Mouse (Mus musculus) urinary bladder, adult 2 months (tissue): ENCODE data around the gene Mrm3. TPM values are rescaled to one million over a fixed set of nuclear protein-coding genes. Genes with fewer than 3 reads are reported as not detected.

Source experiments
- DNase-seq: peaks from one replicate; pipeline ENCODE4 v3.0.0; 2022; ENCODE audit warnings: low spot score
- polyA plus RNA-seq: library from polyadenylated mRNA; depleted of rRNA; stranded (reverse); fragments of >200 nt; gene quantifications from 2 replicates; pipeline ENCODE4 v1.2.3, GENCODE M21; 2012

Gene Mrm3
- polyA plus RNA-seq, 1 experiment: 10.5 TPM

DNA sequence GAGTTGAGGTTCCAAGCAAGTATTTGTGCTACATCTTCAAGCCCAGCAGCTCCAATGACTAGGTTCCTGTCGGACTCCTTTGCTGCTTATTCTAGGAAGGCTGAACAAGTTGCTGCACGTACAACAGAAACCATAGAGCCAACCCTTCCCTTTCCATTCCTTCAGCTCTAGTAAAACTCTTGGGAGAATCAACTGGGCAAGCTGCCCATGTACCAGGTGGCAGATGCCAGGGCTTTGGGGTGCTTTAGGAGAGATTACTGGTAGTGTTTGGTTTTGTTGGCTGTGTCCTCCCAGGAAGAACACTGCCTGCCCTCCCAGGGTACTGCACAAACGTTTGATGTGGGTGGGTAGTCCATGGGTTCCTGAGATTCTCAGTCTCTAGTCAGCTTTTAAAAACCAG is 8.5 kb downstream of the Mrm3 start:
- no peak for DNase-seq

DNA sequence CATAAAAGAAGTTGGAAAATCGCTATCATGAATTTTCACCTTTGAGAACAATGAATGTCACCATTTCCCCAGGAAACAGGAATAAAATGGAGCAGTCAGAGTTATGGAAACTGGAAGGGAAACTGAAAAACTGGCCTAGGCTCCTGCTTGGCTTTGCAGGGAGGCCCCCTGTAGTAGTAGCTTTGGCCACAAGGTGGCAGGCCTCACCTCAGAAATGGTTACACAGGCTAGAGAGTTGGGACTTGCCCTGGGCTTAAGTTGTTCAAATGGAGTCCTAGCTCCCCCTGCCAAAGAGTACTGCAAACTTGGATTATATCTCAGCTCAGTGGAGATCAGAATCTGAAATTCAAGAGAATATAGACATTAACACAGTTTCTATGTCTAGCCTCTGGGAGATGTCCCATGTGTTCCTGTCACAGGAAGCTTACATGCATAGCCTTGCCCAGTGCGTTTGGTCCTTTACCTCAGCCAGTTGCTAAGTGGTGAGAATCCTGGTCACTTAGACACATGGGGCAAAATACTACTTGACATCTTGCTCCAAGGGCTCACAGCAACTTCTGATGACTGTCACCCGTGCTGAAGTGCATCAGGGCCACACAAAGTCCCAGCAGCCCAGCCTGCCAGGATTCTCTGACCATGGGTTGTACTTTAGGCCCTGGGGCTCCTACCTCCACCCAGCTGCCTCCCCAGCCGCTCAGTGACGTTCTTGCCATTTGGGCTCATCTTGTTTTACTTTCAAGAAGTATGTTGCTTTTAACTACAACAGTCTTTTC is 9.8 kb downstream of the Mrm3 start:
- DNase-seq: peak; percentile 63

DNA sequence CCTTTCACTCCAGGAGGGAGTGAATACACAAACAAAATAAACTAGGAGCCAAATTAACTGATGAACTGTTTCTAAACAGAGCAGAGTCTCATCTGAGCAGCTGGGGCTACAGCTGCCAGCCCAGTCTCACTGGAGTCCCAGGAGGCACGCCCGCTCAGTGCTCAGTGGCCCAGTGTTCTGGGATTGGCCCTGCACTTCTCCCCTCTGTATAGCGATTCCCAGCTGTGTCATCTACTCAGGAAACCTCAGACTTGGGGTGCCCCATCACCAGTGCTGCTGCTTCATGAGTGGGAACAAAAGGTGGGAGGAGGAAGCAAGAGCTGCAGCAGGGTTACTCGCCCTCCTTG is 10.4 kb downstream of the Mrm3 start:
- no peak for DNase-seq

DNA sequence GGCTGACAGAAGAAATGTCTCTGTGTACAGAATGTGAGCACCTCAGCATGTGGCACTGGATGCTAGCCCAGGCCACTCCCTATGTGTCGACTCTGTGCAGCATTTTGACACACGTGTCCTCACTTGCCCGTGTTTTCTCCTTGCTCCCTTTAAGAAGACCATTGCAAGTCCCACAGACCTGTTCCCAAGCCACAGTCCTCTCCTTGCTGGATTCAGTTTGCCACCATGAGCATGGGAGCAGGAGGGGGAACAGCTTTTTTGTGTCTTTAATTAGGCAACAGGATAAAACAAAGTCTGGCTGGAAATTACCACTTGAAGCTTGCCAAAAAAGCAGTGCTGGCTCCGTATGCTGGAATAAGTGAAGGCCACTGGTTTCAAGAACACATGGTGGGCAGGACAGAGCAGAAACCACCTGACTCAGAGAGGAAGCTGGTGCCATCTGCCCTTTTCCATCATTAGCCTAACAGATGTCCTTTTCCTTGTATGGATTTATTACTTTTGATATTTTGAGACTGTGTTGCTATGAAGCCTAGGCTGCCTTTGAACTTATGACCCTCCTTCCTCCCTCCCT is 12.0 kb downstream of the Mrm3 start:
- no peak for DNase-seq

DNA sequence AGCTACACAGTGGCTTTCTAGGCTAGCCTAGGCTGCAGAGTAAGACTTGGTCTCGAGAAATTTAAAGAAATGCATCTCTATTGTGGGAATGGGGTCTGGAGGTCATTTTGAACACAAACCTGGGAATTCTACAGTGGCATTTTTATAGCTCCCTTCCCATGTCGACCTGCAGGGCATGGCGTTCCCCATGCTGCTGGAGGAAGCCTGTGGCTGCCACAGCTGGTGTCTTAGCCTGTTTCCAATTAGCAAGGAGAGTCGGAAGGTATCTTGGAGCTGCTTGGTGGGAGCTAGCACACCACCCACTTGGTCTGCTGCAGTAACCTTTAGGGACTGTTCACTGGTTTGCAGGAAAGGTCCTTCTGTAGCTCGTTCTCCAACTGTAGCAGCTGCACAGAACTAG is 12.6 kb downstream of the Mrm3 start:
- DNase-seq: no peak

DNA sequence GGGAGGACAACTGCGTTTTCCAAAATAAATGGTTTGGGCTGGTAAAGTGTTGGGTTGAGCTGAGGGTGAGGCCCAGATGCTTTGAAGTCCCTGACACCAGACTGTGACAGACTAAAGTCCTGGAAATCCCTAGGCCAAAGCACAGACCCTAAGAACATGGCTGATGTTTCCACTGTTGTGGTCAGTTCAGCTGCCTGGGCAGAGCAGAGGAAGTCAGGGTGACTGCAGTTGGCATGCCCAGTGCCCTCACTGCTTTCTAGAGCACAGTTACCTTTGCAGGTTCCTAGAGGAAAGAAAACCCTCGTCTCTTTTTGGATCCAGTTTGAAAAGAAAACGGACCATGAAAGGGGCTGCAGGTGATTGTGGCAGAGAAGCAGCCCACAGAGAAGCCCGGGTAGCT is 13.9 kb downstream of the Mrm3 start:
- no peak for DNase-seq

DNA sequence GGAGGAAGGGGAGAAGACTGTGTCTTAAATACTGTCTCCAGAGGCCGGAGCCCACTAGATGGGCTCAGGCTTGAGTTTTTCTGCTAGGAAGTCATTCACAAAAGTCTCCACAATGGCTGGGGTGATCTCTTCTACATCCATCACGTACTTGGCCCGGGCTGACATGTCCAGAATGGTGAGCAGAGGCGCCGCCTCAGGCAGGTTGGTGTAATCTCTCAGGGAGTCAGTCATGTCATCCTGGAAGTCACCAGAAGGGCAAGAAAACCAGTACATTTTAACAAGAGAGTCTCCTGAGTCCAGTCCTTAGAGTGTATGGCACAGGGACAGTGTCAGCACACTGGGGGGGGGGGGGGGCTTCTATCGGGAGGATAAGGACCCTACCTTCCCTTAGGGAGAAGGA is 15.0 kb downstream of the Mrm3 start:
- DNase-seq: no peak

DNA sequence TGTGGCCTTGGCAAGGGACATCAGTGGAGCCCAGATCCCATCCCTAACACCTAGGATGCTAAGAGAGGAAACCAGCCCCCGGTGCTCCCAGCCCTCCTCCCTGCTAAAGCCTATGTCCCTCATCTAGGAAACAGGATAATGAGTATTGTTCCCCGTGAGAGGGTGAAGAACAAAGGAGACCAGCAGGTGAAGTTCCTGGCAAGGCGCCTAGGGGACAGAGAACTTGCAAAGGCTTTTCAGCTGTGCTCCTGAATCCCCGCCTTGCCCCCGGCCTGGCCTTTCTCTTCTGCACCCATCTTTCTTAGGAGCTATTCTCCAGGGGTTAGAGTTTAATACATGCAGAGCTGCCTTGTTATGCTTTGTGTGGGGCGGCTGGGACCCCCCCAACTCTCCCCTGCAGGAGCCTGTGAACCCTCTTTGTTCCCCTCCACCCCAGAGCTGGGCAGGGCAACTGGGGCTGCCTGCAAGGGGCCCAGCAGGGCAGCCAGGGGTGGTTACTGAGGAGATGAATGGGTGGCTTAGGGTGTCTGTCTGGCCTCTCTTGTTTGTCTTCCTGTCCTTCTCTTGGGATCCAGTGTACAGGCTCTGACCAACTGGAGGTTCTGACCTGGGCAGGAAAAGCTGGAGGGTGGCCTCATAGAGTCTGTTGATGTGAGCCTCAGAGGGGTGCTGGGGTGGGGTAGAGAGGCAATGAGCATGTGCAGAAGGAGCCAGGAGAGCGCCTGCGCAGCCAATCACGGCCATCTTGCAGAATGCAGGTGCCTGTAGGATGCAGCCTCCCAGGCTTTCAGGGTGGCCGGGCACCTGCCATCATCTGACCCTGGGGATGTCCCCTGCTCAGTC is 16.9 kb downstream of the Mrm3 start:
- no peak for DNase-seq

DNA sequence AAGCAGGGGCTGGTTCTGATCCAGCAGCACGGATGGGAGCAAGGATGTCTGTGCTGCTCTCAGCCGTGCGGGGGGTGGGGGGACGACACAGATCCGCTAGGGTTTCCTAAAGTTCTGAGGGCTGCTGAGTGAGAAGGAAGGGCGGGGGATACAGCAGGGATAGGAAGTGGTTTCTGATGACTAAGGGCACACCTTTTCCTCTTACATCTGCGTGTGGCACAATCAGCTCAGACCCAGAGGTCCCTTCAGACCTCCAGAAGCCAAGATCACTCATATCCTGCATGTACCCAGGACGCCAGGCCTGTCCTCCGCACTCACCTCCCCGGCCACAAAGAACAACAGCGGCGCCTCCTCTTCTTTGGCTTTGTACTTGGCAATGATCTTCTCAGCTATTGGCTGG is 17.7 kb downstream of the Mrm3 start:
- DNase-seq: no peak

DNA sequence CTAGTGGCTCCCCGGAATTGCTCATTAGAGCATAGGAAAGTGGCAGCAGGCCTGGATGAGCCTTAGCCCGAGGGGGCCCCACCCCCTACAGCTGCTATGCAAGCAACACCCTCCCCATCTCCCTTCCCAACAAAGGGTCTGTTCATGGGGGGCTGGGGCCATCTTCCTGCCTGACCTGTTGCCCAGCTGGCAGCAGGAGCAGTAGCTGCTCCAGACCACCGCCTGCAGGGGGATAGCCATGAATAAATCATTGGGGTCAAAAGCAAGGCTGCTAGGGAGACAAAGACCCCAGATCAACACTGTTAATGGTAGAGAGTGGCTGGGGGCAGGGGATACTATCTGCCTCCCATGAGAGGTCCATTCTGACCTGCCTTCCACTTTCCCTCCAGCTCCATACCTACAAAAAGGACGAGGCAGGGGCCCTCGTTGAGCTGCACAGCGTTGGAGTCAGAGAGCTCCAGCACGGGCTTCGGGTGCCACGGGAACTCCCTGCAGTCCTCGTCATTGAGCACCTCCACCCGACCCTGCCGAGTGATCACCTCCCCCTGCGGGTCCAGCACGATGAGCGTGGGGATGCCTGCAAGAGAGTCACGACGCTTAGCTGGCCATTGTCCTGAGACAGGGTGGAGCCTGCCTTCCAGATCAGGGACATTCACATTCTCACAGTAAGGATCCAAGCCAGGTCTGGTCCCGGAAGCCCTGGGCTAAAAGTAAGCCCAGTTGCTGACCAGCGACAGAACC is 19.3 kb downstream of the Mrm3 start:
- DNase-seq: no peak

DNA sequence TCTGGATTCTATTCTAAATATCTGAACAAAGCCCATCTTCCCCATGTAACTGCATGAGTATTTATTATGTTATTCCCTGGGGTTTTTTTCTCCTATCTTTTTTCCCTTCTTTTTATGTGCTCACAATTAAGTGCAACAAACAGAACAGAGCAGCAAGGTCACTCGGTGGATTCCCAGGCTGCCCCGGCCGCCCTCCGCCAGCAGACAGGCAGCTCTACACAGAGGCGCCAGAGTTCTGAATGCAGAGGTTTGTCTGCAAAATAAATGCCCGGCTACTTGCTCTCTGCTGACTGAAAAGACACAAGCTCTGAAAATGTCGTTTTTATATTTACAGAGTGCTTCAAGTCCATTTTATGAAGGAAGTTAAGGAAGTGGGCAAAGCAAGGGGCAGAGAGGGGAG is 24.0 kb downstream of the Mrm3 start:
- no peak for DNase-seq

DNA sequence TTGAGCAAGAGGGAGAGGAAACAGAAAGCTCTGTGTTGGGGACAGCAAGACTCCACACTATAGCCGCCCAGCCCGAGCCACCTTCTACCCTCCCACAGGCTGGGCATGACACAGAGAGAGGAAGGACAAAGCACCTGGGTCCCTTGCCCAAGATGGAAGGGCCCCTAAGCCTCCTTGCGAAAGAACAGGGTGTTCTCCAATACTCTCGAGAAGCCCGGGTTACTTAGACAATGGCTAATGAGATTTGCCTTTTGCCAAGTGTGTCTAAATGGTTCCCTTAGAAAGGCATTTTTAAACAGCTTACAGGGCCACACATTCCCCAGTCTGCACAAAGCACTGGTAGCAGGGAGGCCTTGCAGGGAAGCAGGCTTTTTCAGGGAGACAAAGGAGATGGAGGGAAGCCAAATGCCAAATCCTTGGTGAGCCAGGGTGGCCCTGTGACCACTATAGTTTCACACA is 24.5 kb downstream of the Mrm3 start:
- no peak for DNase-seq

DNA sequence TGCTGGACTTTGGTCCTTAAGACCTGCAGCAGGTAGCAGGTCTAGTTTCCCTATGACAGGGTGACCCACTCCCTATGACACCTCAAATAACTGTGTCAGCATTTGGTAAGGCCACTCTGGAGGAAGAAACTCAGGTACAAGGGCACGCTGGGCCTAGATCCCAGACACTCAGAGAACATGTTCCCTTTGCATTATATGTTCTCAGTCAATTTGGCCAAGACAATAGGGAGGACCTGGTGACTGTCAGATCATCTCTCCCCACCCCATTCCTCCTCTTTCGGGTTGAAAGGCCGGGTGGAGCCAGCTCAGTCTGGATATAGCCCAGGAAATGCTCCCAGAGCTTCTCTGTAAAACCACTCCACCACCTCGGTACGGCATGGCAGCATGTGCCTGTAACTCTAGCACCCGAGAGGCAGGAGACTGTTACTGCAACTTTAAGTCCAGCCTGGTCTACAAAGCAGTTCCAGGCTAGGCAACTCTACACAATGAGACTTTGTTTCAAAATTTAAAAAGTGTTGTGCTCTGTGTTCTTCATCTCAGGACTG is 25.1 kb downstream of the Mrm3 start:
- no peak for DNase-seq

DNA sequence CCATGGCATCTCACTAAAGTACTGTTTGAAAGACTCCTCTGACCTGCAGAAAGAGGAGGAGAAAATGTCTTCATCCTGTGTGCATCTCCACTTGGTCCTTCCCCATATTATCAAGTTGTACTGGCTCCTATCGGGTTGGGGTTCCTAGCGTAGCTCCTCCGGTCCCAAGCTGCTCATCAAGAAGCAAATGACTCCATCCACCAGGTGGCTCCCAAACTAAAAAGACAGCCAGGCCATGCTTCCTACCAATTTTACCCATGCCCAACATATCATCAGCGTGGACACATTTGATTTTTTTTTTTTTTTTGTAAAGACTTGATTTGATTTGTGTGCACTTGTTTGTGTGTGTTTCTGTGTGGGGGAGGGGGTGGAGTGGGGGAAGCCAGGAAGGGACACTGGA is 28.9 kb downstream of the Mrm3 start:
- no peak for DNase-seq

DNA sequence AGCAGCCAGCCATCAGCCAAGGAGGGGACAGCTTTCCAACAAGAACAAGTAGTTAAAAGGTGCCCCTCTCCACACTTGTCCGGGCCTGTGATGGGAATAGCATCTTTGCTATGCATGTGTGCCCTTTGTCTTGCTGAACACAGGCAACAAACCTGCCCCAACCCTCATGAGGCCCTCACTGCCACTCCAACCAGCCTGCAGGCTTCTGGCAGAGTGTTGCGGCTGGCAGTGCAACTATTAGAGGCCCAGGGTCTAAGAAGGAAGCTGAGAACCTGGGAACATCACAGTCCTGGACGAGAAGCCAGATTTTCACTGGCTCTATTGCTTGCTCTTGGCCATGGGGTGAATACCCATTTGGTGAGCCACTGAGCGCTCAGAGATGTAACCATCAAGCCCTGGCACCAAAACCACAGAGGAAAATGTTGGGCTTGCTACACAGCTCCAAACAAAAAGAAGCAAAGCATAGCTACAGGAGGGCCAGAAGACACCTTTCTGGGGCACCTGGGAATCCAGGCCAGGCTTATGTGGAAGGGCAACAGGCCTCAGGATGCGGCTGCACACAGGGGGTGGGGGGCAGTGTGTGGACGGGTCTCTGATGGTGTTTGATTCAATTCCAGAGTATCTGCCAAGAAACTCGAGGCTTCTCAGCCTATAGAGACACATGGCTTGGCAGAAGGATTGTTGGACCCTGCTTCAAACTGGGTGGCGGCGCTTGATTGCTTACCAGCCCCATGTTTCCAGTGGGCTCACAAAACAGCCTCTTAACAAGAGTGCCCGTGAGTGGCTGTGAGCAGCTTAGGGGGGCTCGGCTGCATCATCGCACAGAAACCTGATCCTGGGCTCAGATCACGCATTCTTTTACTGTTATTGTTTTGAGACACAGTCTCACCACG is 35.7 kb downstream of the Mrm3 start:
- DNase-seq: no peak

DNA sequence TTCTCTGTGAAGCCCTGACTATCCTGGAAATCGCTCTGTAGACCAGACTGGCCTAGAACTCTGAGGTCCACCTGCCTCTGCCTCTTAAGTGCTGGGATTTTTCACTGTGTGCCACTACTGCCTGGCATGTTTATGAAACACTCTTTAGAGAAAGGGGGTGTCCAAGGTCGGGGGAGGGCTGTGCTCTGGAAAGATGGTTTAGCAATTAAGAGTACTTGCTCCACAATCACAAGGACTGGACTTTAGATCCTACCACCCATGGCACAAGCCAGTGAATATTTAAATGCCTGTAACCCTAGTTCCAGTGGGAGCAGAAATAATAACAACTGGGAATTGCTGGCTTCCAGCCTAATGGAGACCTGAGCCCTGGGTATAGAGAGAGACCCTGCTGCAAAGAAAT is 36.5 kb downstream of the Mrm3 start:
- DNase-seq: no peak

DNA sequence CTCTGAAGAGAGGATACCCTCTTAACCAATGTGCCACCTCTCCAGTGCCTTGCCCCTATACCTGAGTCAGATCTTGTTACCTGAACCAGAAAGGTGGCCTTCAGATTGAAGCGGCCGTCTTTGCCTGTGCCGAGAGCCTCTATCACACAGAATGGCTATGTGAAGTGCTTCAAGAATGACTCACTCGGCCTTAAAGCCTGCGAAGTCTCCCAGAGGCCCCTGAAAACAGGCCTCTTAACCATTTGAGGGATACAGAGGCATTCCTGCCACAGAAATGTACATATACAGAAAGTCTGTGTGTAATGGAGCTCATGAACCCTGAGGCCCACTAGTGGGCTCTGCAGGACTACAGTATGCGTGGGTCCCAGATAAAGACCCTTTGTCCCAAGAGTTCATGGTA is 40.3 kb downstream of the Mrm3 start:
- no peak for DNase-seq

DNA sequence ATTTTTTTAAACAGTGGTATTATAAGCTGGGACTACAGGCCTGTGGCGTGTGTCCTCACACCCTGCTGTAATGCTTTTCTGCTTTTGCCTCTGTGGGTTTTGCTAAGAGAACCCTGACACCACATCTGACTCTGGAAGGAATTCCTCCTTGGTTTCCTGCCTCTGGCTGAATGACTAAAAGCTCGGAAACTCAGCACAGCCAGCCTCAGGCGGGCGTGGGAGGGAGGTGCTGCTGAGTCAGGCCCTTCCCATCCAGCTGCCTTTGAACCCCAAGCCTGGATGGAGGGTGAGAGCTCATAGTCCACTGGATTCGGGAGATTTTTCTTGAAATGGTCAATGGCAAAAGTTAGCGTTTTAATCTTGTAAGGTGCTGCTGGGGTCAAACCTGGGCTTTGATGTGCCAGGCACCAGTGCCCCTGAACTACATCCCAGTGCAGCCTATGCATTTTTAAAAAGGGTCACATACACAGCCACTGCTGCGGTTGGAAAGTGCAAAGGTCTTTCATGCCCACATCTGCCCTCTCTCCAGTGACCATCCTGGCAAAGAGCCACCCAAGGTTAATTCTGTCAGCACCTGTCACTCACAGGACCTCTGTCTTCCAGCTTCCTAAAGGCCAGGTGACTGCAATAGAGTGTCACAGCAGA is 42.0 kb downstream of the Mrm3 start:
- DNase-seq: no peak

DNA sequence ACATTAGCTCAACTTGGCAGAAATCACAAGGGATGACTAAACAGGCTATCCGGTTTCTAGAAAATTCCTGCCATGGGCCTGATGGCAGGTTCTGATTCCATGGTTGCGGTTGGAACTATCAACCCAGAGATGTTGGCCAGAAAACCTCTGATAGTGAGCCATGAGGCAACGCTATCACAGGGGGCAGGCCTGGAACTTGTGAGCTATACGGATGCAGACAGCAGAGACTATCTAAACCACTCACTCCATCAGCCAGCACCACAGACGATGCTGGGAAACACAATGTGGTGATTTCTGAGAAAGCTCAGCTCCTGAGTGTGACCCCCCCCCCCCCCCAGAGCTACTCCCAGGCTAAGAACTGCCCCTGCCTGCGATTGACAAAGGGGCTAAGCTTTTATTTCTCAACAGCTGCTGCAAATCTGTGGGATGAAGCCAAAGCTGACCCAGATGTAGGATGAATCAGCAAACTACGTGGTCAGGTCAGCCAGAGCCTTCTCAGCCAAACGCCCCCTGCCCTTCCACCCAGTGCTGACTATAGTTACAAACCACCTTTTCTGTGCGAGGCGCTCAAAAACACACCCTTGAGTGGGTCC is 43.1 kb downstream of the Mrm3 start:
- no peak for DNase-seq

DNA sequence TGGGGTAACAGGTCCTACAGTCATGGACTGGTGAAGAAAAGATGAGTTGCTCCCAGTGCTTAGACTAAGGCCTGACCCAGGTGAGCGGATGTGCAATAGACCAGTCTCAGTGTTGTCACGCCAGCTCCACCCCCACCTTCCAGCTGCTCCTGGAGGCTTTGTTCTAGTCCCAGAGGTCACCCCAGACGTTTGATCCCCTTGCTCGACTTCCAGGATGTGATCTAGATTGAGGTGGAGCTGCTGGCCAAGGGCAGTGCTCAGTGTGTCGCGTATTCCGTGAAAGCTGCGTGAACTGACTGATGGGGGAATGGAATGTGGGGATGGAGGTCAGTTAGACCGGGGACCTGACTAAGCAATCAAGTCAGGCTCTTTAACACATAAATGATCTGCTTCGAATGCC is 43.8 kb downstream of the Mrm3 start:
- no peak for DNase-seq
